Mouse (Mus musculus): ENCODE data around the gene Cd3e.

DNA sequence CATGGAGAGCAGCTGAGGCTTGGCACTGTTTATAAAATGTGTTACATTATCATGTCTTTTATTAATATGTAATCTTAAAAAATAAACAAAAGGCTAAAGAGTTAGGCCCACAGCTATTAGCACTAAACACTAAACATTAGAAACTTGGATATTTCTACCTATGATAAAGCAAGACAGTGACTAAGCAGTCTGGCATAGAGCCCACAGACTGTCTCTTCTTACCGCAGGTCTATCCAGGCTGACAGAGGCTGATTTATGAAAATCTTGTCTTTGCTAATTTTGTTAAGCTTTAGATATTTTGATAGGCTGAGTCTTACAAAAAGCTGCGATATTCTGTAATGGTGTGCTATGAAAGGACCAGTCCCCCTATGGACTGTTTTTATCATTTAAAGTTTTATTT is 16.2 kb downstream of the Cd3e start:
- TF ChIP-seq NRF1 (IDR thresholded peaks at IDR 0.05; ENCODE audit: insufficient read depth, low read depth, low read length, poor library complexity, severe bottlenecking) (no peak), CTCF (IDR thresholded peaks at IDR 0.05 in 2 of 3, conservative IDR thresholded peaks at IDR 0.05 in 1 of 3; ENCODE audit: control insufficient read depth in 1 of 3, insufficient read depth in 1 of 3, low read depth in 2 of 3, low read length in 3 of 3, poor library complexity in 1 of 3, severe bottlenecking in 1 of 3) (no peak)

Measured in MEL (cell line).